Mouse (Mus musculus) CH12.LX (cell line): Measurements from ENCODE around the gene Atg10. TPM values are rescaled to one million over a fixed set of nuclear protein-coding genes. Genes with fewer than 3 reads are reported as not detected.

Experiments
- DNase-seq: peaks from one replicate; pipeline ENCODE4 v3.0.0-alpha.2; 2013; ENCODE audit errors: extremely low read depth
- H3K27ac ChIP-seq: 2 replicates; pipeline ENCODE4 v1.5.1; 2012; ENCODE audit warnings: low read depth, mild to moderate bottlenecking, control low read depth, moderate library complexity; ENCODE audit not compliant: insufficient read depth
- H3K27me3 ChIP-seq: replicated peaks from 2 replicates; pipeline ENCODE3; 2012; ENCODE audit warnings: inconsistent platforms
- H3K36me3 ChIP-seq, 2 experiments: replicated peaks in 1 of 2; 2 replicates each; pipeline versions ENCODE3 to v1.6.1; 2012; ENCODE audit warnings: inconsistent platforms in 1 of 2, low read length in 1 of 2, mild to moderate bottlenecking in 1 of 2, mixed read lengths in 1 of 2, moderate library complexity in 1 of 2; ENCODE audit not compliant: control insufficient read depth in 1 of 2, insufficient read depth in 1 of 2
- H3K4me1 ChIP-seq, 2 experiments: 2 replicates each; pipeline ENCODE4 v1.6.1; 2012; ENCODE audit warnings: inconsistent platforms in 1 of 2, moderate library complexity in 1 of 2; ENCODE audit not compliant: insufficient read depth in 2 of 2, control insufficient read depth in 1 of 2
- H3K4me2 ChIP-seq: 2 replicates; pipeline ENCODE4 v1.6.1; 2012; ENCODE audit warnings: low read depth, mild to moderate bottlenecking, control low read depth; ENCODE audit not compliant: poor library complexity, insufficient read depth, severe bottlenecking
- H3K4me3 ChIP-seq, 3 experiments: fragments of 150-350 bp in 1 of 3; sonication (generic) in 1 of 3; replicated peaks in 1 of 3; 2 replicates each; pipeline versions ENCODE3 to v1.5.1; 2011 to 2012; ENCODE audit warnings: low read depth in 2 of 3, low read length in 2 of 3, mild to moderate bottlenecking in 2 of 3, moderate library complexity in 2 of 3, control low read depth in 1 of 3, improper control_type of control experiment in 1 of 3, inconsistent platforms in 1 of 3, mixed read lengths in 1 of 3; ENCODE audit not compliant: poor library complexity in 1 of 3
- H3K79me2 ChIP-seq: replicated peaks from 2 replicates; pipeline ENCODE4 v1.6.1; 2012; ENCODE audit warnings: mild to moderate bottlenecking, moderate library complexity; ENCODE audit not compliant: control insufficient read depth, poor library complexity, insufficient read depth, severe bottlenecking; ENCODE audit errors: extremely low read depth
- H3K9ac ChIP-seq: 2 replicates; pipeline ENCODE4 v1.6.1; 2012; ENCODE audit warnings: low read depth, mild to moderate bottlenecking, control low read depth, moderate library complexity; ENCODE audit not compliant: insufficient read depth
- H3K9me3 ChIP-seq: replicated peaks from 2 replicates; pipeline ENCODE3; 2012; ENCODE audit warnings: low read length, inconsistent platforms, mixed read lengths
- CTCF ChIP-seq, 2 experiments: IDR thresholded peaks in 1 of 2; conservative IDR thresholded peaks in 1 of 2; 2 replicates each; pipeline ENCODE4 v1.5.1; 2011 to 2012; ENCODE audit warnings: low read depth in 2 of 2, low read length in 2 of 2, improper control_type of control experiment in 1 of 2, inconsistent platforms in 1 of 2, mild to moderate bottlenecking in 1 of 2, moderate library complexity in 1 of 2
- E2F4 ChIP-seq: IDR thresholded peaks from 2 replicates; pipeline ENCODE4 v1.6.1; 2011; ENCODE audit warnings: low read depth, low read length, improper control_type of control experiment; ENCODE audit not compliant: insufficient replicate concordance
- IRF4 ChIP-seq: IDR thresholded peaks from 2 replicates; pipeline ENCODE4 v1.6.1; 2014; ENCODE audit warnings: low read depth, mild to moderate bottlenecking, inconsistent platforms, low read length, improper control_type of control experiment
- MAFK ChIP-seq: IDR thresholded peaks from 2 replicates; pipeline ENCODE4 v1.6.1; 2011; ENCODE audit warnings: low read length, improper control_type of control experiment; ENCODE audit not compliant: insufficient replicate concordance
- MAX ChIP-seq: IDR thresholded peaks from 2 replicates; pipeline ENCODE4 v1.6.1; 2011; ENCODE audit warnings: low read length, improper control_type of control experiment
- POLR2A ChIP-seq: IDR thresholded peaks from 2 replicates; pipeline ENCODE4 v1.6.1; 2011; ENCODE audit warnings: low read depth, mild to moderate bottlenecking, improper control_type of control experiment, low read length
- RAD21 ChIP-seq: IDR thresholded peaks from 2 replicates; pipeline ENCODE4 v1.6.1; 2011; ENCODE audit warnings: low read depth, mild to moderate bottlenecking, low read length, improper control_type of control experiment, moderate library complexity
- SMC3 ChIP-seq: IDR thresholded peaks from 2 replicates; pipeline ENCODE4 v1.6.1; 2011; ENCODE audit warnings: low read depth, low read length, improper control_type of control experiment
- dilution Hi-C: fragments of 300-500 bp; cut with MboI; formaldehyde crosslinking; loops from 2 replicates; pipeline ENCODE4 v1.14.3; 2020; ENCODE audit warnings: low sequenced_read_pairs; ENCODE audit not compliant: extremely low pct_unique_long_range_greater_than_20kb, extremely low pct_ligation_motif_present
- in situ Hi-C: fragments of 300-500 bp; cut with MboI; formaldehyde crosslinking; loops from 3 replicates; pipeline ENCODE4 v1.14.3; 2019; ENCODE audit warnings: low sequenced_read_pairs, low pct_ligation_motif_present, low pct_unique_long_range_greater_than_20kb, mixed read lengths
- polyA plus RNA-seq: library from polyadenylated mRNA; unstranded; fragments of >175 nt; gene quantifications from 2 replicates; pipeline ENCODE4 v1.2.1, GENCODE M21; 2012; ENCODE audit warnings: low read depth; ENCODE audit not compliant: insufficient read length
- total RNA-seq, 2 experiments: library from RNA; depleted of rRNA; stranded (reverse); fragments of 300-350 nt in 1 of 2; fragments of >200 nt in 1 of 2; gene quantifications; 2 replicates each; pipeline ENCODE4 v1.2.3; 2012 to 2014

Atg10 gene
- total and polyA plus RNA-seq, 3 experiments, result 3.4 to 7.2 (median 4.2) TPM

DNA sequence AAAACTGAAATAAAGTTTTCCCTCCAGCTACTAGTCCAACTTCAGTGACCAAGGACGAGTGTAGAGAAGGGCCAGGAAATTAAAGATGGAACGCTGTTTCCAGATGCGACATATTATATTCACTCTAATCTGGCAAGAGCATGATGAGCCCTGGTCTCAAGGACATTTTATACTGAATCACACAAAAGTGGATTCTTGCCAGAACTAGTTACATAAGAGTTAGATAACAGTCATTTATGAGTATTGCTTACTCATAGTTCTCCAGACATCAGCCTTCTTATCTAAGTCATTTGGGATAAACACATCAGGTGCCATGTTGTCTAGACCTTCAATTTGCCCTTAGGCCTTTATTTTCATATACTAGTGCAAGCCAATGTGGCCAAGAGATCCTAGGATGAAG, 108.9 kb downstream of the Atg10 start:
- dilution Hi-C loops, result no loop called here
- Histone ChIP-seq H3K9ac (no peak overlapping the region), H3K4me2 (no peak overlapping the region), H3K27me3 (no peaks in the 10 kb centered on the region), H3K79me2 (no peaks in the 10 kb centered on the region), H3K27ac (no peak overlapping the region), H3K4me3 (no peak overlapping the region), H3K4me1 (no peaks in the 10 kb centered on the region), H3K36me3 (no peaks in the 10 kb centered on the region), H3K9me3 (no peaks in the 10 kb centered on the region)
- no peak for TF ChIP-seq CTCF (conservative IDR thresholded peaks at IDR 0.05 in 1 of 2, IDR thresholded peaks at IDR 0.05 in 1 of 2; ENCODE audit: low read depth in 2 of 2, low read length in 2 of 2)
- no peak for DNase-seq
- in situ Hi-C loops, result no loop called here

DNA sequence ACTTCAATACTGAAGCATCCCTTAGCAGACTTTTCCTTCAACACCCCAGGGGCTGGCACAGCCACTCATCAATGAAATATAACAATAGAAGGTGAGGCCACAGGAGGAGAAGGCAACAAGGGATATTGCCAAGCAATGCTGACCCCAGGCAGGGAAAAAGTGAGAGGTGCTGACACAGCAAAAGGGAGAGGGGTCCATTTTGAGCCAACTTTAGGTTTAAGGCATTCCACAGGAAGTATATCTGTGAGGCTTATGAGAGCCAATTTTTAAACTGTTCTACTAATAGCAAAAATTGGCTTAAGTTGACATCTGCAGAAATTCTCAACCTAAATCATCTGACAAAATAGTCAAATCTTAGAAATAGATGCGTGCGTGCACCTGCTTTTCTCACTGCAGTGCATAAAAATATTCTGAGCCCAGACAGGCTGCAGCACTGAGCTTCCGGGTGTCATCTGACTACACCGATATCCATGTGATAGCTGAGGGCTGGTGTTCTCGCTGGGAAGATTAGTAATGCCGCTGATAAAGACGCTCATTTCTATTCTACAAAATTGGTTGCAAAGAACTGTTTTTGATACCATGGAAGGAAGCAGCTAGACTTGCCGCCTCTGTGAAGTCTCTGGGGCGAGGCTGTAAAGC, 116.3 kb downstream of the Atg10 start:
- H3K27ac ChIP-seq, result no peak overlapping the region
- TF ChIP-seq MAFK, result peak; percentile 53; the same call in 1 of the 2 replicates
- TF ChIP-seq IRF4, result no peak
- peaks cover 0 to 8% of the 10 kb centered on the region in 2 experiments; a peak in 2 of 4 replicates for H3K4me1 ChIP-seq
- H3K4me3 ChIP-seq, result no peak overlapping the region
- no peaks in the 10 kb centered on the region for H3K27me3 ChIP-seq
- no peak overlapping the region for H3K9ac ChIP-seq
- no peak overlapping the region for H3K4me2 ChIP-seq
- no peak for DNase-seq
- in situ Hi-C loops (no loop called here), dilution Hi-C loops (no loop called here)
- no peaks in the 10 kb centered on the region for H3K36me3 ChIP-seq
- no peaks in the 10 kb centered on the region for H3K9me3 ChIP-seq
- H3K79me2 ChIP-seq, result no peaks in the 10 kb centered on the region

DNA sequence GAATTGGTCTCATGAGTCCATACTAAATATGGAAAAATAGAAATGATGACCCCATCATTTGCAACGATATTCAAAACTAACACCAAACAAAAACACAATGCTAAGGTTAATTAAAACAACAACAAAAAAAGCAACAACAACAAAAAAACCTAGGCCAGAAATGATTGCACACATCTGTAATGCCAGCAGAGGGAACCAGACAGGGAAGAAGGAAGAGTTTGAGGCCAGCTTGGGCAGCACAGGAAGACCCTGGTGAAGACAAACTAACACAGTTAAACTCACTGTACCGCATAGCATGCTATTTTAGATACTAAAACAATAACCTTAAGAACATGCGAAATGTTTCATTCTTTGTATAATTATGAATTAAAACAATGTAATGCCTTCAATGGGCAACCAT, 121.5 kb downstream of the Atg10 start:
- Histone ChIP-seq H3K27me3 (no peaks in the 10 kb centered on the region), H3K36me3 (no peaks in the 10 kb centered on the region), H3K79me2 (no peaks in the 10 kb centered on the region), H3K27ac (no peak overlapping the region), H3K4me3 (no peak overlapping the region), H3K4me1 (peaks cover 0 to 8% of the 10 kb centered on the region in 2 experiments; a peak in 2 of 4 replicates), H3K4me2 (no peak overlapping the region), H3K9me3 (no peaks in the 10 kb centered on the region), H3K9ac (no peak overlapping the region)
- in situ Hi-C loops (no loop called here), dilution Hi-C loops (no loop called here)
- DNase-seq, result no peak
- TF ChIP-seq MAX (no peak), E2F4 (no peak), SMC3 (peak; percentile 28), POLR2A (no peak), MAFK (no peak), RAD21 (peak; percentile 17), CTCF (conservative IDR thresholded peaks at IDR 0.05 in 1 of 2, IDR thresholded peaks at IDR 0.05 in 1 of 2; ENCODE audit: low read depth in 2 of 2, low read length in 2 of 2) (peak in 1 of 2 experiments; percentile 36; a peak in 2 of 4 replicates)
